Mouse (Mus musculus) urinary bladder, postnatal 36 days (tissue): ENCODE data around the gene Nr4a1.

ENCODE experiments used
- DNase-seq, 2 experiments: peaks; one replicate each; pipeline ENCODE4 v3.0.0; 2022; ENCODE audit warnings: low spot score in 2 of 2, mixed read lengths in 1 of 2

Gene Nr4a1

DNA sequence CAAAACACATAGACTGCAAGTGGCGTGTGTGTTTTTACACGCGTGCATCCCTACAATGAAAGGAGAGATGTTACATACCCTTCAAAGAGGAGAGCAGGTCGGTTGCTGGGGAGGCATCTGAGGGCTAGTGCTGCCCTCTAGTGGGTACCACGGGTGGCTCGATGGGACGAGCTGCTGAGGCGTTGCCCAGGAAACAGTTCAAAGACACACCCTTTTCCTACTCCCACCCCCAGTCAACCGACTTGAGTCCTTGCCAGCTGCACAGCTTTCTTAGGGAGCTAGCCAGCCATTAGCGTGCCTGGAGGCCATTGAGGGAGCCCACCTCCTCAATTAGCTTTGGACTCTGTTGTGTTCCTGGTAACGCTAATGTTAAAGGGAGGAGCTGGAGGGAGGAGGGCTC, 61.8 kb downstream of the Nr4a1 start:
- peak; percentile 83 to 90 for DNase-seq

DNA sequence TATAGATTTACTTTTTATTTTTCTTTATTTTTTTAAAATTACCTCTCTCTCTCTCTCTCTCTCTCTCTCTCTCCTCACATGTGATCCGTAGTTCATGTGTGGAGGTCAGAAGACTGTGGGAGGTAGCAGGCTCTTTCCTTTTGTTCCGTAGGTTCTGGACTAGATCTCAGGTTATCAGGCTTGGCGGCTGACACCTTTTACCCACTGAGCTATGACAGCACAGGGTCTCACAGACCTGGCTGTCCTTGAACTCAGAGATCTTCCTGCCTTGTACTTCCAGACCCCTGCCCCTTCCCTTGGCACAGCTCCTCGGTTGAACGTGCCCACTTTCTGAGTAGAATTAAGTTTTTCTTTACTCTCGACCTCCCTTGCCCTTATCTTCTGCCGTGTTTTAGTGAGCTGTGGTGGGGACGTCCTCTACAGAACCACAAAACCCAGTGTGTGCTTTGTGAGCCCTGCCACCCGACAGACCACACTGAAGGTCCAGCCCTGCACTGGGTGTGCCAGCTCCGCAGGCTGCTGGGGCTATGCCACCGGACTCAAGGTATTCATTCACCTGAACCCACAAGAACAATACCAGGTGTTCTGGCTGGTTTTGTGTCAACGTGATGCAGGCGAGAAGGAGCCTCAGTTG, 62.3 kb downstream of the Nr4a1 start:
- no peak for DNase-seq

DNA sequence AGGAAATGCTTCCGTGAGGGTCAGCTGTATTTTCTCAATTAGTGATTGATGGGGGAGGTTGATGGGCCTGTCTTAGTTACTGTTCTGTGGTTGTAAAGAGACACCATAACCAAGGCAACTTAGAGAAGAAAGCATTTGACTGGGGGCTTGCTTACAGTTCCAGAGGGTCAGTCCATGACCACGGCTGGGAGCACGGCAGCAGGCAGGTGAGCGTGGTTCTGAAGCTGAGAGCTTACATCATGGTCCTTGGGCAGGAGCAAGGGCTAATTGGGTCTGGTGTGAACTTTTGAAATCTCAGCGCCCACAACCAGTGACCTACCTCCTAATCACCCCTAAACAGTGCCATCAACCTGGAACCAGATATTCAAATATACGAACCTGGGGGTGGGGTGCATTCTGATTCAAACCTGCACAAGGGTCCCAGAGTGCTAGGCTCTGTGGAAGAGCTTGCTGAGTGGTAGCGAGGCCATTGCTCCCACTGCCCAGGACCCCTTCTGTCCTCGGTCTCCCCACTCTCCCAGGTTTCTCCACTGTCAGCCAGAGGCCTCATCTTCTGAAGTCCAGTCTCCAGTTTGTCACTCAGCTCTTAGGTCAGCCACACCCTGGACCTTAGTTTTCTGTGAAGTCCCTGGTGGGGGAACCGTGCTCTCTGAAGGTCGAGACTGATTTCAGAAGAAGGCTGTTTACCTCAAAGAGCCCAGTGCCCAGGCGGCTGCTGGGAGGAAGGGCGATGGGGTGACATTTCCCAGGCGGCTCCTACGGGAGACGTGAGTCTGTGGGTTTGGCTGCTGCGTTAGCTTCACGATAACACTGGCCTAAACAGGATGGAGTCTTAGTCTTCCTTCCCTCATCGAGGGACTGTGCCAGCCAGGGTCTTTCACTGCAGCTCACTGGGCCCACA, 63.1 kb downstream of the Nr4a1 start:
- DNase-seq, result no peak

DNA sequence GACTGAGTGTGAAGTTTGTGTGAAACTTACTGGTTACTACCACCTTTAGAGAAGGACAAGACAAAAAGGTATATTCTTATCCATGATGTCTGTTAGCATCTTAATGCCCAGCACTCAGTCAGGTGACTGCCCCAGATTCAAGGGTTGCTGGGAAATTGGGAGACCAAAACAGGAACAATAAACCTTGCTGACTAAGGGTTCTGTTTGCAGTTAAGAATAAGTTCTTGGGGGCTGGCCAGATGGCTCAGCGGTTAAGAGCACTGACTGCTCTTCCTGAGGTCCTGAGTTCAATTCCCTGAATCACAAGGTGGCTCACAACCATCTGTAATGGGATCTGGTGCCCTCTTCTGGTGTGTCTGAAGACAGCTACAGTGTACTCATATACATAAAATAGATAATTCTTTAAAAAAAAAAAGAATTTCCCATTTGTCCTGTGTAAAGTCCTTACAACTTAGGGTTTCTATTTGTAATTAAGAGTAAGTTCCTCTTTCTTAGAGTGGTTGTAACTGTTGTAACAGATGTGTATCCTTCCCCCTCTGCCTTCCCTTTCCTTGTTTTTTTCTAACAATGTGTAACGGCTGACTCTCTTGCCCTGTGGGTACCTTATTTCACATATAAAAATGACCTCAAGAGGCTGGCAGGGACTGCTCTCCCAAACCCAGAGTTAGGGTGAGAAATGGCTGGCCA, 63.9 kb downstream of the Nr4a1 start:
- no peak for DNase-seq

DNA sequence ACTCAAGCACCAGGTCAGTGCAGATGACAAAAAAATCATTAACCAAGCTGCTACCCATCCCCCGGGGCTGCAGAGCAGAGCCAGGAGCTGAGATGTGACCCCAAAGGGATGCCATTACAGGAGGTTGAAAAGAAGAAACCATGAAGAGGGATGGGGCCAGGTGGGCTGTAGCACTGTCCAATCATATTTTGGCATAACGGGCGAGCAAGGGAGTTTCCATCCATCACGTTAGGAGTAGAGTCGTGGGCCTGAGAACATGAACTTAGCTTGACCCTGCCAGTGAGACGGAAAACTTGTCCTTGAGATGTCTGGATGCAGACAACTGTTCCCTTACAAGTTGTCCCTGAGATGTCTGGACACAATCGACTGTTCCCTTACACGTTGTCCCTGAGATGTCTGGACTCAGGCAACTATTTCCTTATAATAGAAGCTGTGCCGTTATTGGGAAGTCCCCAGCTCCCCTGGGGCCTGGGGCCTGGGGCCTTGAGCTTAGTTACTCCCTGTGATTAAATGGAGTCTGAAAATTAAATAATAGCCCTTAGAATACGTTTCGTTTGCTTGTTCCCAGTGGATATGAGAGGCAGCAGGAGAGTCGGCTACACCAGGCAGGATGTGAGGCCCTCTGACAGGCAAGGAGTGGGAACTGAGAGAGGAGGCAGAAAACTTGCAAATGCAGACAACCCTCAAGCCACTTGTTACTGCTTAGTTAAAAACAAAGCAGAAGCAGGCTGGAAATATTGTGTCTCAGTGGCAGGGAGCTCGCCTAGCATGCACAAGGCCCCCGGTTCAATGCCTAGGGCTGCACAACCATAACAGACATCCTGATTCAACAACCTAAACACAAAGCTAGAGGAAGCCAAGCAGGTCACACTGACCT, 65.1 kb downstream of the Nr4a1 start:
- no peak for DNase-seq

DNA sequence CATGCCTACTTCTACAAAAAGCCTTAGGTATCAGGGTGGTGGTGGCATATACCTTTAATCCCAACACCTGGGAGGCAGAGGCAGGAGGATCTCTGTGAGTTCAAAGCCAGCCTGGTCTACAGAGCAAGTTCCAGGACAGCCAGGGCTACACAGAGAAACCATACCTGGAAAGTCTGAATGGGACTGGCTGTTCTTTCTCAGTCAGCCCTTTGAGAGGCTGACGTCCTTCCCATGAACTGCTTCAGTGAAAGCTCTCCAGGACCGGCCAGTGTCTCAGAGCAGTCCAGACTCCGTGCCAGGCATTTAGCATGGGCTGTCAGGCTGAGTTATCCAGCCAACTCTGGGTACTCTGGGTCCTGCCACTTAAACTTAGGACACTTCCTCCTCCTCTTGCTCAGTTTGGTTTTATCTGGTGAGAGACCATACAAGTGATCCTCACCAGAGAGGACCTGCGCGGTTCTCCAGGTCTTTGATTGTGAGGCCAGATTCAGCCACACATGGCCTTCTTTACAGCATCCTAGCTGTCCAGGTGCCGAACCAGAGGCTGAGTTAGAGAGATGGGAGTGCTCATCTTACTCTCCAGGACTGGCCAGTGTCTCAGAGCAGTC, 66.0 kb downstream of the Nr4a1 start:
- no peak for DNase-seq

DNA sequence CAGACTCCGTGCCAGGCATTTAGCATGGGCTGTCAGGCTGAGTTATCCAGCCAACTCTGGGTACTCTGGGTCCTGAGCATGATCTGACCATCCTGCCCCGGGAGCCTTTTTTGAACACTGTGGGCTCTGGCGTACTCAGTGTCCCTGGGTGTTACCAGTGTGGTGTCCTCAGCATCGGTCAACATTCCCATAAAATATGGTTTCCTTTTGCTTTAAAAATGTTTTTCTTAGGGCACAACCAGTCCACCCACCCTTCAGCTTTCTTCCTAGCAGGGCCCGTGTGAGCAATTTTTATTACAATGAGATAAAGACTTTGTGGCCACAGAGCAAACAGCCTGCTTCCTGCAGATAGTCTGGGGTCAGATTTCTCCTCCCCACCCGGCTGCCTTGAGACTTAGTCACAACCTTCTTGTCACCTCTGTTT, 66.6 kb downstream of the Nr4a1 start:
- DNase-seq, result peak; percentile 49 to 64

DNA sequence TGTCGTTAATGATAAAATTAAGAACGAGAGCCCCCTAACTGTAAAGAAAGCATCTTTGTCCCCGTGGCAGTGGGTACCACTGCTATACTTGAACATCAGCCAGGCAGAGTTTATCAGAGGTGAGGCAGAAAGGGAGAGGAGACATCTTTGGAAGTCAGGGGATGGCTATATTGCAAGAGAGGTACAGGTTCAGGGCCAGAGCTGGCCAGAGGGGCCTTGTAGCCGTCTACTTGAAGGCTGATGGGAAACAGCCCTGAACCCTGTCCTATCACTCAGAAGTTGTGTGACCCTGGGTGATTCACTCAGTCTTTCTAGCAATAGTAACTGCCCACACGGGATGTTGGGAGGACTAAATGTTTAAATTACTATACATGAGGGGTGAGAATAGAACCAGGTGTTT, 67.1 kb downstream of the Nr4a1 start:
- DNase-seq, result no peak

DNA sequence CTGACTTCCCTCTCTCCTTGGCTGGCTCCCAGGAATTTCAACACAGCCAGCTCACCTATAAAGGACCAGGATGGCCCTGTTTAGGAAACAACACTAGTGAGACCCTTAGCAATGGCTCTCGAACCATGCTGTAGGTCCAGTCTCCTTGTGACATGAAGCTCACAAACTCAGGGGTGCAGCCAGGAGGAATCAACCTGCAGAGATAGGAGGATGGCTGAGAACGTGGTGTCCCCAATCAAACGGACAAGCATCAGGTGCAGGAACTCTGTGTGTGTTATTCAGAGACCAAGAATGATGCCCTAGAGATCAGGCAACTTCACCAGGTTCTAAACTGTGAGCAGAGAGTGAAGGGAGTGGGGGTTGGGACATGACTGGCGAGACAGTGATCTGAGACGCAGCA, 68.0 kb downstream of the Nr4a1 start:
- DNase-seq, result no peak

DNA sequence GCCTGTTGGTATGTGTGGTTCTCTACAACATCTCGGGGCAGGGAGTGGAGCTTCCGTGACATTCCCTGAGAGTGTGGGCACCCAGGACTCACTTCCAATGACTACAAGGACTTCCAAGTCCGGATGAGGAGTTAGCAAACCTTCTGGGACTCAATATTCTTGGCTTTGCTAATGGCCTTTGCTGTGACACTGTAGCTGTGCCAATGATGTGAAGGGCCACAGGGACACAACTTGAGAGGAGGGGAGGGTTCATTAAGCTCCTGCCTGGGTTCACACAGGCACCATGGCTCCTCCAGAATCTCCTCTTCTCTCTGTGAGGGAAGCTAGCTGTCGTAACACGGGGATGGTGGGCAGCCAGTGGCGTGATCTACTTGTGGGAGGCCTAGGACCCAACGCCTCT, 68.6 kb downstream of the Nr4a1 start:
- DNase-seq, result no peak

DNA sequence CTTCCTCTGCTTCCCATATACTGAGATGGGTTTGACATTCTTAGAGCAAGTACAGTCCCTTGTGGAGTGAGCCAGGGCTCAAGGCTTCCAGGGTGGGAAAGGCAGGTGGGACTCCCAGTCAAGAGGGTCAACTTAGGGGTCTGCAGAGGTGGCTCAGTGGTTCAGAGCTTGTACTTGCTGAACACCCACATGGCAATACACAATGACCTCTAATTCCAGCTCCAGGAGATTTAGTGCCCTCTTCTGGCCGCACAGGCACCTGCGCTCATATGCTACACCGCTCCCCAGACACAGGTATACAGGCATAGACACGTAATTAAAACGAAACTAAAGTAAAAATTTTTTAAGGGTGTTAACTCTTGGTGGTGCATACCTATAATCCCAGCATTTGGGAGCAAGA, 69.4 kb downstream of the Nr4a1 start:
- no peak for DNase-seq
